Mouse (Mus musculus) embryo, embryonic 11 days (tissue): ENCODE measurements around the gene Nfic.
"Not testable (repeated sequence)": the region's sequence is repeated elsewhere in the genome, so short reads cannot be mapped to it uniquely, and the experiment has no call there.

Experiments used
- DNase-seq: peaks from one replicate; pipeline ENCODE4 v3.0.0-alpha.2; 2015

The Nfic gene

GRCm38 (mm10) chr10:81458267-81458666 is 2.8 kb upstream of the Nfic start:
- DNase-seq: no peak

DNA sequence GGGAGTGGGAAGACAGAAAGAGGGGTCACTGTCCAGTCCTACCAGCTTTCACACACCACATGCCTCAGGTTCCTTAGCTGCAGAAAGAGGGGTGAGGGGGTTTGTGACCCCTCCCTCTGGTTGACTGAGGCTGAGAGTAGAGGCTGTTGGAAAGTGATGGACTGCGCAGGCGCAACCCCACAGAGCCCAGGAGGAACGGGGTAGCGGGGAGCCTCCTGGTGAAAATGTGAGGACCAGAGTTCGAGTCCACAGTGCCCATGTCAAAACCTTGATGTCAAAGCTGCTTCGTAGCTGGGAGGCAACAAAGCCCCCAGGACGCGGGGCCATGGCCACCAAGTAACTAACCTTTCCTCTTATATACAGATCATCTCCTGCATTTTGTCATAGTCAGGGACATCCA is 2.2 kb upstream of the Nfic start:
- DNase-seq: no peak

DNA sequence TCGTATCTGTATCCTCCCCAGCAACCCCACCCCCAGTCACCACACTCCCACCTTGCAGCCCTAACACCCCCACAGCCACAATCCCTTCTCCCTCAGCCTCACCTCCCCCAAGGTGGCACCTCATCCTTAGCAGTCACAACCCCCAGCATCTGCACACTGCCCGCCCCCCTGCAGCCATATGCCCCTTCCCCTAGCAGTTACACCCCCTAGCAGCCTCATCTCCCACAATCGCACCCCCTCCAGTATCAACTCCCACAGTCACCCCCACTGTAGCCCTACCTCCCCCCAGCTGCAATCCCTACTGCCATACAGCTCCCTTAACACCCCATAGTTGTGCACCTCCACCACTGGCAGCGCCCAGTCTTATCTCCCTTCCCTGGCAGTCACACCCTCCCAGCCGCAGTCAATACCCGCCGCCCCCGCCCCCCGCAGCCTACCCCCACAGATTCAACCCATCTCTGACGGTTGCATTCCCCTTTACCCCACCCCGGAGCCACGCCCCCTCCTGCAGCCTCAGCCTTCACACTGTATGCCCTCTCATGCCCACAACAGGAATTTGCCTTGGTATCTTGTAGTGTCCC is 1.6 kb upstream of the Nfic start:
- DNase-seq: no peak

GRCm38 (mm10) chr10:81454106-81454505 is 1.3 kb downstream of the Nfic start:
- DNase-seq: no peak

DNA sequence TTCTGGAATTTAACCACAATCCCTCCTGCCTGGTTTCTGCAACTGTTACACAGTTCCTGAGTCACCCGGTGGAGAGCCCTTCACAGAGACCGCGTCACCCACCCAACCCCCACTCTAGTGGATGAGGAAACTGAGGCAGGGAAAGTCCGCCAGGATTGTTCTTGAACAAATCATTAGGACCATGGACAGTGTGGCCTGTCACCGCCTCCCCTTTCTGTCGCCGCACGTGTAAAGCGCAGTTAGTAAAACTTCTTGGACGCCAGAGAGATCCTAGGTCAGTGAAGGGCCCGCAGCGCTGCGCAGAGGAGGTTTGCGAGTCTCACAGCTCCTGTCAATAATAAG is 2.5 kb downstream of the Nfic start:
- no peak for DNase-seq

GRCm38 (mm10) chr10:81452237-81452946 is 3.0 kb downstream of the Nfic start:
- DNase-seq: no peak

DNA sequence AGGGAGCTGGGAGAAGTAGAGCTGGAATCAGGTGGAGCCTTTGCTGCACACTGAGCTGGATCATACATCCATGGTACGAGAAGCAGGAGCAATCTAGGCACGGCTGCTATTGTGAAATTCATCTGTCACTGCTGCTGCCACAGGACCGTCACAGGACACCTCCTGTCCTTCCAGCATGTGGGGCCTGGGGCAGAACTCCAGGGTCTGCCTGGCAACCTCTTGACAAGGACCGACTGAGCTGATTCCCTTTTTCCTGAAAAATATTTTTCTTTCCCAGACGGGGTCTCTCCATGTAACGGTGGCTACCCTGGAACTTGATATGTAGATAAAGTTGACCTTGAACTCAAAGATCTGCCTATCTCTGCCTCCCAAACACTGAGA is 4.1 kb downstream of the Nfic start:
- no peak for DNase-seq

GRCm38 (mm10) chr10:81450641-81451364 is 4.6 kb downstream of the Nfic start:
- DNase-seq: no peak

DNA sequence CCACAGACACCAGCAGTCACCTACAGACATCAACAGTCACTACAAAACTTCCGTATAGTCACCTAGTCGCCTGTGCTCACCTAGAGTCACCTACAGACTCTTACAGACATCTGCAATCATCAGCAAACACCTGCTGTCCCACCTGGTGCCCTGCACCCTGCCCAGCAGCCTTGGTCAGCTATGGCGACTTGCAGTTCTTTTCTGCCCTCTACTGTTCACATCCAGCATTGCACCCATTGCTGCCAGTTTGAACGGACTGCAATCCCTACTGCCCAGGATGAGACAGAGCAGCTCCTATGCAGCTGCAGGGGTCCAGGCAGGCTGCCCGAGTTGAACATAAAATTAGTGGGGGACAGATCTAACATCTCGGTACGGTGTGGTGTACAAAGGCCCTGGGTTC is 5.3 kb downstream of the Nfic start:
- DNase-seq: peak; percentile 88

GRCm38 (mm10) chr10:81445516-81445915 is 9.9 kb downstream of the Nfic start:
- DNase-seq: not testable (repeated sequence)

DNA sequence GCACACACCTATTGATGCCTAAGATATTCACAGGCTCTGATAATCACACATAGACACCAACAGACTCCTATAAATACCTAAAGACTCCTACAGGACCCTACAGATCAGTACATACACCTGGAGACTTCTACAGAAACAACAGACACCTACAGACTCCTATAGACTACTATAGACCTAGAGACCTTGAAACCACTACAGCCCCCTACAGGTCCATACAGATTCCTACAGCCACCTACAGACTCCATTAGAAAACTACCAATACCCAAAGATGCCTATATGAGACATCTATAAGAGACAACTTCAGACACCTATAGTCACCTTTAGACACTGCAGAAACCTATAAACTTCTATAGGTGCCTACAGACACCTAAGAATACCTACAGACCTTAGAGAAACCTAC is 14.4 kb downstream of the Nfic start:
- DNase-seq: no peak

- DNase-seq: no peak
Observed at GRCm38 (mm10) chr10:81435436-81435835, 20.0 kb downstream of the Nfic start.

- no peak for DNase-seq
Observed at GRCm38 (mm10) chr10:81434361-81435263, 20.8 kb downstream of the Nfic start.

- DNase-seq: no peak
Observed at GRCm38 (mm10) chr10:81433541-81434289, 21.7 kb downstream of the Nfic start.

DNA sequence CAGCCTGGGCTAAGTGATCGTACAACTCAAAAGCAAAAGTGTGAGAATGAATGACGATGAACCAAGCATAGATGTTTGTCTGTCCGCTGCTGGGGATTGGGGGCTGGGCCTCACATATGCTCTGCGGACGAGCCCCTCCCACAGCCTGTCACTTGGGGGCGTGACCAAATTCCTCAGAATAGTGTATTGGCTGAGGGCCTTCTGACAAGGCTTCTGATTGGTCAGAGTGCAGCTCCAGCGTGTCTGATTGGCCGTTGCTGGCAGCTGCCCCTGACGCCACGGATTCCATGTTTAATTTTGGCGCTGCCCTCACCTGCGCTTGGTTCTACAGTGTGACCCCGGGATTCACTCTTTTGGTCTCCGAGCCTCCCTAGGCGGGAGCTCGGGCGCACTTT is 22.6 kb downstream of the Nfic start:
- peak; percentile 94 for DNase-seq

DNA sequence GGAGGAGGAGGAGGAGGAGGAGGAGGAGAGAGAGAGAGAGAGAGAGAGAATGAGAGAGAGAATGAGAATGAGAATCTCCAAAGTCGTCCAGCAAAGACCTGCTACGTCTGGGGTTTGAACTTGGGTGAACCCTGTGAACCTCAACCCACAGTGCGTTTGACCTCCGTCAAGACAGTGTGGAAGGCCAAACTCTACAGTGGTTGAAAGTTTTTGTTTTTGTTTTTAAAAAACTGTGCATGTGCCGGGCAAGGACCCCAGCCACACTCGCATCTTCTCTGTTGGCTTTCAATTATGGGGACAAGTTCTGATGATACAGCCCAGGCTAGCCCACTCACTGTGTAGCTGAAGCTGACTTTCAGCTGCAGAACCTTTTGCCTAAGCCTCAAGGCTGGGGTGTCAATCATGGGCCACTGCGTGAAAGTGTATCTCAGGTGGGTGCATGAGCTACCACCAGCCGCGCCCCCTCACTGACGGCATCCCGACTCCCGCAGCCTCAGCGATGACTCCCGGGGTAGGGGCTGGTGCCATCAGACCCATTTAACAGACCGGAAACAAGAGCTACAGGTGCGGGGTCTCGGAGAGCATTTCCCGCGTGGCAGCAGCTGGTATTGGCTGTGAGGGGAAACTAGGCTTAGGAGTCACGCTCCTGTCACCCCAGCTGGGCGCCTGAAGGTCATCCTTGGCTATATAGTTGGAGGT is 23.1 kb downstream of the Nfic start:
- no peak for DNase-seq

- no peak for DNase-seq
Observed at GRCm38 (mm10) chr10:81431526-81432168, 23.8 kb downstream of the Nfic start.

GRCm38 (mm10) chr10:81430831-81431525 is 24.5 kb downstream of the Nfic start:
- peak; percentile 66 for DNase-seq

- peak; percentile 87 for DNase-seq
Observed at GRCm38 (mm10) chr10:81430141-81430830, 25.1 kb downstream of the Nfic start.

GRCm38 (mm10) chr10:81429605-81430061 is 25.8 kb downstream of the Nfic start:
- DNase-seq: peak; percentile 91
